Mouse (Mus musculus) E14TG2a.4 (cell line): ENCODE measurements around the gene Cpne4.

Experiments
- CTCF ChIP-seq: conservative IDR thresholded peaks from 2 replicates; pipeline ENCODE4 v1.5.1; 2014; ENCODE audit warnings: low read length
- NANOG ChIP-seq: IDR thresholded peaks from 2 replicates; pipeline ENCODE4 v1.6.1; 2014; ENCODE audit warnings: borderline replicate concordance, low read length, mixed read lengths
- POU5F1 ChIP-seq: IDR thresholded peaks from 2 replicates; pipeline ENCODE4 v1.6.1; 2014; ENCODE audit warnings: low read length, borderline replicate concordance

- TF ChIP-seq CTCF (no peak), POU5F1 (no peak), NANOG (no peak)
Measured at GRCm38 (mm10) chr9:105069106-105069505, 522.0 kb downstream of the Cpne4 start.
